Mouse (Mus musculus) ovary, postnatal 10 days (tissue): ENCODE measurements around the gene Fbrs.
"Not testable (repeated sequence)": the region's sequence is repeated elsewhere in the genome, so short reads cannot be mapped to it uniquely, and the experiment has no call there.

ENCODE experiments used
- DNase-seq: peaks from one replicate; pipeline ENCODE4 v3.0.0; 2022; ENCODE audit warnings: low spot score

The Fbrs gene

DNA sequence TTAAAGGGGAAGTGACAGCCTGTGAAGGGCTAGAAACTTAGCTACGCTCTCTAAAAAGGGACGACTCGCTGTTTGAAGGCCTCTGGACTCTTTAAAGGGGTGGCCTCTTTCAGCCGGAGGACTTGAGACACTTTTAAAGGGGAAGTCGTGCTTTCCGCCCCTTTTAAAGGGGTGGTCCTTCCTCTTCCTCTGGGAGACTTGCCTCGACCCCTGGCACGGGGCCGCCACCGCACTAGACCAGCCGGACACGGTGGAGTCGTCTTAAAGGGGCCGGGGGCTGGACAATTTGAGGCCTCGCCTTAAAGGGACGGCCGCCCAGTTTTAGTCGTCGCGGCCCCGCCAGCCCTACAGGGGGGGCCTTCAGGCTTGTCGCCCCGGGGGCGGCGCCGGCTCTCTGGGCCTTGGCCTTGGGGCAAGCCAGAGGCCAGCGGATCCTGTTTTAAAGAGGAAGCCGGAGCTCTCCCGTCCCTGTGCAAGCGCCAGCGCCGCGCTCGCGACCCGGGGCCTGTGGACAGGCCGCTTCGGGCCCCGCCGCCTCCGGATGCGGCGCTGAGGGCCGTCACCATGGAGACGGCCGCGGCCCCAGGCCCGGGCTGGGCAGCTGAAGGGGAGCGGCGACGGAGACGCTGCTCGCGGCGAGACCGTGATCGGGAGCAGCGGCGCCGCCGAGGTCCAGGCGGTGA, at the start of gene Fbrs:
Gene Fbrs (plus strand): TSS at position 565 of the 683 bp plus-strand sequence.
- peak; percentile 92 for DNase-seq

GRCm38 (mm10) chr7:127435206-127435605, 43.8 kb upstream of the Fbrs start:
- DNase-seq: no peak

DNA sequence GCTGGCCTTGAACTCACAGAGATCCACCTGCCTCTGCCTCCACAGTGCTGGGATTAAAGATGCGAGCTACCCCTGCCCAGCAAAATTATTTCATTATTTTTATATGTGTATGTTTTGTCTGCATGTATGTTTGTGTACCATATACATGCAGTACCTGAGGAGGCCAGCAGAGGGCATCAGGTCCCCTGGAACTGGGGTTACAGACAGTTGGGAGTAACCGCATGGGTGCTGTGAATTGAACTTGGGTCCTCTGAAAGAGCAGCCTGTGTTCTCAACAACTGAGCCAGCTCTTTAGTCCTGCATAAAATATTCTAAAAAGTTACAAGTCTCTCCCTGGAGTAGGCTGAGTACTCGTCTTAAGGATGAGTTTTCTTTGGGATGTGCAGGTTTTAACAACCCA, 41.3 kb upstream of the Fbrs start:
- DNase-seq: no peak

GRCm38 (mm10) chr7:127443976-127444375, 35.0 kb upstream of the Fbrs start:
- DNase-seq: no peak

DNA sequence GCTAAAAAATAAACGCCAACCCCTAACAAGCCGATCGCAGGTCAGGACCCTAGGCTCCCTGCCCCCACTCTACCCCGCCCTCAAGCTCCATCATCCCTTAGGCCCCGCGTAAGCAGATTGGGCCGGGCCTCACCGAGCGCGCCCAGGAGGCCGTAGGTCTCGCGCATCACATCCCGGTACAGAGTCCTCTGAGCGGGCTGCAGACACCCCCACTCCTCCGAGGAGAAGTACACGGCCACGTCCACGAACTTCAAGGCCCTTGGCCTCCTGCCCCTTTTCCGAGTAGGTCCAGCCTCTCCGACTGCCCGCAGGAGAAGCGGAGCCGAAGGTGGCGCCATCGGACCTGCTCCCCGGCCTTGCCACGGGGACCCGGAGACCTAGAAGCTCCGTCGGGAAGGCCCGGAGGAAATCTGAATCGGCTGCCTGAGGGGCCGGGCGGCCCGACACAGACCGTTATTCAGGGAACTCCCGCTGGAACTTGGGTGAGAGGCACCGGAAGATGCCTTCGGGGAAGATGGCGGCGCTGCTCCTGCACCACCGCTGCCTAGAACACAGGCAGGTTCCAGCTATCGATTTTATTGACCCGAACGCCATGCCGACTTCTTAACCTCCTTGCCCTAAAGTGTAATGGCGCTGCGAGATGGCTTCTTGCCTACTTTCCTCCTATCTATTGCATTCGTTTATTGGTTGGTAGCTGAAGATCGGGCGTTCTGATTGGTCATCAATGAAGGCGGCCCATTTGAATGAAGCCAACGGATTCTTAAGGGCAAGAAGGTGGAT, 30.3 kb upstream of the Fbrs start, which contains the start of gene Zfp689:
Gene Zfp689 (minus strand): TSS at position 638 of the 780 bp plus-strand sequence.
- peak; percentile 83 for DNase-seq

- DNase-seq: no peak
Observed at GRCm38 (mm10) chr7:127449966-127450365, 29.0 kb upstream of the Fbrs start.

GRCm38 (mm10) chr7:127453056-127453455, 25.9 kb upstream of the Fbrs start:
- DNase-seq: no peak

GRCm38 (mm10) chr7:127454905-127455304, 24.1 kb upstream of the Fbrs start:
- DNase-seq: no peak

DNA sequence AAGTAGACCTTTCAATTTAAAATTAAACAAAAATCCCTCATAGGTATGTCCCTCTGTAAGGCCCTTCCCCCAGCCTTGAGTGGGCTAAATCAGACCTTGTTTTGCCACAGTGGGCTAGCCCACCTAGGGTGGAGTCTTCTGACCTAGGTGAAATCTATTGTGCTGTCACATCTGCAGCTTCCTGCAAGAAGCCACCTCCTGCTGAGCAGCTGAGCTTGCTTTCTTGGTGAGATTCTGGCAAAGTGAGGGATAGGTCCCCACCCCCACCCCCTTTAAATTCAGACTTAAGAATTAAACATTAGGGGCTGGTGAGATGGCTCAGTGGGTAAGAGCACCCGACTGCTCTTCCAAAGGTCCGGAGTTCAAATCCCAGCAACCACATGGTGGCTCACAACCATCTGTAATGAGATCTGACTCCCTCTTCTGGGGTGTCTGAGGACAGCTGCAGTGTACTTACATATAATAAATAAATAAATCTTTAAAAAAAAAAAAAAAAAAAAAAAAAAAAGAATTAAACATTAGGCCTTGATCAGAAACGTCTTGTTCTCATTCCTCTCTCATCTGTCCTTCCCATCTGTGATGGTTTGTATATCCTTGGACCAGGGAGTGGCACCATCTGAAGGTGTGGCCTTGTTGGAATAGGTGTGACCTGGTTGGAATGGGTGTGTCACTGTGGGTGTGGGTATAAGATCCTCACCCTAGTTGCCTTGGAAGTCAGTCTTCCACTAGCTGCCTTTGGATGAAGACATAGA, 20.5 kb upstream of the Fbrs start:
- DNase-seq: not testable (repeated sequence)

- DNase-seq: not testable (repeated sequence)
Observed at GRCm38 (mm10) chr7:127459311-127459710, 19.7 kb upstream of the Fbrs start, which contains the start of gene Prr14. Prr14 (plus strand) TSS chr7:127459611.

DNA sequence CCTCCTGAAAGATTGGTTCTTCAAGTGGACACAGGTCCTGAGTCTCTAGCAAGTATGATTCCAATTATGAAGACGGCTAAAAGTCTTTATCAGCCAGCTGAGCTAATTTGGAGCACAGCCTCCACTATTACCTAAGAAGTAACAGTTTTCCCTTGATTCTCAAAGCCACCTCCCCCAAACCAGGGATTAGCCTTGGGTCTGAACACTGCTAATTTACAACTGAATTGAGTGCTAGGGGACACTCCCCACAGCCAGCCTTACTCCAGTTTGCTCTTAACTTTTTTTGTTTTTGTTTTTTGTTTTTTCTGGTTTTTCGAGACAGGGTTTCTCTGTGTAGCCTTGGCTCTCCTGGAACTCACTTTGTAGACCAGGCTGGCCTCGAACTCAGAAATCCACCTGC, 13.8 kb upstream of the Fbrs start:
- no peak for DNase-seq

DNA sequence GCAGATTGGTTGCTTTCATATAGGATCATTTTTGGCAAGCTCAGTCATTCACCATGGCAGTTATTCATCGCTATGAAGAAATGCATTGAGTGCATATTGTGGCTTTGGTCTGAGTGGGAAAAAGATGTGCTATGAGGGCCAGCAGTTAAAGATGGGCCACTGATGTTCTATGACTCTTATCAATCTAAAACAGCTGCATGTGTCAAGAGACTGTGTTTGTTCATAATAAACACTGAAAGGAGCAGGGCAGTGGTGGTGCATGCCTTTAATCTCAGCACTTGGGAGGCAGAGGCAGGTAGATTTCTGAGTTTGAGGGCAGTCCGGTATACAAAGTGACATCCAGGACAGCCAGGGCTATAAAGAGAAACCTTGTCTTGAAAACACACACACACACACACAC, 13.3 kb upstream of the Fbrs start:
- not testable (repeated sequence) for DNase-seq

- DNase-seq: no peak
Observed at GRCm38 (mm10) chr7:127466606-127467005, 12.4 kb upstream of the Fbrs start.

DNA sequence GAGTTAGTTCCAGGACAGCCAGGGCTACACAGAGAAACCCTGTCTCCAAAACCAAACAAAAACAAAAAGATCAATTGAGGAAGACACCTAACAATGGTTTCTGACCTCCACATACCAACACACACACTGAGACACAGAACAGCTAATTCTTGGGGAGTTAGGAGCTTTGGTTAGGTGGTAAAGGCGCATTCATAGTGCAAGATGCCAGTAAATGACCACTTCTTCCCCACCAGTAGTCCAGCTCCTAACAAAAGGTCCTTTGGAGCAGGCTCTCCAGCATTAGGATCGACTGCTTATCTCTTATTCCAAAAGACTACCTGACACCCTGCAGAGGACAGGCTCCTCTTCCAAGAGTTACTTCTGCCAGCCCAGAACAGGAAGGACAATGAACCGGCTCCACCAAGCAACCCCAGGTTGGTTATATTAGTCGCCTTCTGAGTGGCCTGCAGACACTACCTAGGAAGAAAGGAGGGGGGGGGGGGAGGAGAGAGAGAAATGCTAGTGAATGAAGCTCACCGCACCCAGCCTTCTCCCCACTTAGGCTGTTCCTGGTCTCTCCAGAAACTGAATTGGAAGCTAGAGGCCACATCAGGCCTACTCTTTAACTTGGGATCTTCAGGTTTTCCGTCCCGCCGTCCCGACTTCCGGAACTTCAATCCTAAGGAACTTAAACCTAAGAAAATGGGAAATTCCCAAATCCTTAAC, 8.8 kb upstream of the Fbrs start:
- no peak for DNase-seq

DNA sequence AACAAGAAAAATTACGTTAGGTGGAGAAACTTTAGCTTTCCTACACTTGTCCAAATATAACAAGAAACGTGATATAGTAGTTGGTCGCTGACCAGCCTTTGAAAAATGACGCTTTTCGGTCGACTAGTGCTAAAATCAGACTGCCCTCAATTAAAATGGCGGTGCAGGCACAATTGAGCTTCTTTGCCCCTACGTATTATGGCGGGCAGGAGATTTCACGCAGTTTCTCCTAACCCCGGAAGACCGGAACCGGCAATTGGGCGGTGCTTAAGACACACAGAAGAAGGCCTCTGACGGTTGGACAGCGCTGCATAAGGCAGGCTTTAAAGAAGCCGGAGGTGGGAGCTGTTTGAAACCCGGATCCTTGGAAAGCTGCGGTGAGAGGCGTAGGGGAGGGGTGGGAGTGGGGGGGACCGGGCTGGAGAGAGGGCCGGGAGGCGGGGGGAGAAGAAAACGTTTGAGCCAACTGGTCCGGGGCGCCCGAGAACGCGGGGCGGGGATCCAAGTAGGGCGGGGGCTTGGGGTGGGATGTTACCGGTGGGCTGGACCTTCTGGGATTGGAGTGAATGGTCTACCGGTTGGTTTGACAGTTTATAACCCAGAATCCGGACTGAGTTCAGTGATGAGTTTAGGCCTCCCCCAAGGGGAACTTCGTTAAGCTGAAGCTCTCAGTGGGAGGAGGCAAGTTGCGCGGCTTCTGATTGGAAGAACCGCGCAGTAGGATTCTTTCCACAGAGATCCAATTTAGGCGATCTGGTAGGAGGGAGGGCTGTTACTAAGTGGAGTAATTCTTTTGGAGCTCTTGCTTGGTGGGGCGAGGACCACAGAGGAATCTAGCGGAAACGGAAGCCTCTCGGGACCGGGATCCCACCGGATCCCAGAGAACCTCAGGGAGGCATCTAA, 8.0 kb upstream of the Fbrs start:
- peak; percentile 56 for DNase-seq

DNA sequence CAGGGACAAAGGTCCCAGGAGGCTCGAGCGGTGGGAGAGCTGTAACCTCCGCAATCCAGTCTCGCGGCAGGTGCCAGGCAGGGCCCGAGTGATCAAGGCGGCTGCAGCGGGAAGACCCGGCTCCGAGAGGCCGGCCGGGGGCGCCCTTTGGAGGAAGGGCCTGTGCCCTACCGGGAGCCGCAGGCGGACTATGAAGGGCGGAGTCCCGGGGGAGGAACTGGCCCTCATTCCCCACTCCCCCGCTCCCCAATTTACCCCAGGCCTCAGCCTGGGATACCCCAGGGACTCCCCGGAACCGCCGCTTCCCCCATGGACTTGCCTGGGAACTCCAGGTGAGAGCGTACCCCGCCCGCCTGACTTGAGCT, 7.4 kb upstream of the Fbrs start:
- DNase-seq: peak; percentile 45

GRCm38 (mm10) chr7:127472060-127472459, 6.9 kb upstream of the Fbrs start:
- DNase-seq: no peak

DNA sequence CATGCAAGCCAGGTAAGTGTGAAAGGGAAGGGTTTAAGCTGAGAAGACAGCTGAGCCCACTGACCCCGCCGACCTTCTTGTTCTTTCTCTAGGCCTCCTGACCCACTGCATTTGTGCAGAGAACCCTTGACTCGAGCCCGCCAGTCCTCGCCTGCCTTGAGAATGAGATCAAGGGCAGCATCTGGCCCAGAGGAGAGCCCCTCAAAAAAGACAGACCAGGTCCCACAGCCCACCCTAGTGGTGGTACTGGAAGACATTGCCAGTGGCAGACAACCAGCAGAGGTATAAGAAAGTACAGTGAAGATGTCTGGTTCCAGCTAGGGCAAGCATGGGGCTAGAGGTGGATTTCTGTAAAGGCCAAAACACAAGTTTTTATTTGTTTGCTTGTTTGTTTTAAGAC, 5.3 kb upstream of the Fbrs start:
- no peak for DNase-seq

GRCm38 (mm10) chr7:127474378-127475070, 4.5 kb upstream of the Fbrs start:
- DNase-seq: no peak

GRCm38 (mm10) chr7:127475186-127475740, 3.7 kb upstream of the Fbrs start:
- no peak for DNase-seq
